Mouse (Mus musculus): ENCODE measurements around the gene Hist2h3c2.
A peak's percentile ranks its signal among the peaks of the same experiment; 100 is the strongest.

GRCm38 (mm10) chr3:96280660-96281059 is 41.7 kb upstream of the Hist2h3c2 start:
- 0 out of 2 replicates have a peak, but pooled peaks have one; percentile 26 for TF ChIP-seq CTCF (IDR thresholded peaks at IDR 0.05; ENCODE audit: low read depth)
- TF ChIP-seq EP300 (IDR thresholded peaks at IDR 0.05; ENCODE audit: low read depth) = no peak
